Mouse (Mus musculus): ENCODE results near the gene Herc1.

Herc1 gene

GRCm38 (mm10) chr9:66520299-66520698, 170.0 kb downstream of the Herc1 start:
- no peak for DNase-seq (ENCODE audit: low read depth, low spot score)

- no peak for DNase-seq (ENCODE audit: low read depth, low spot score)
Measured at GRCm38 (mm10) chr9:66521595-66521994, 171.3 kb downstream of the Herc1 start.

DNA sequence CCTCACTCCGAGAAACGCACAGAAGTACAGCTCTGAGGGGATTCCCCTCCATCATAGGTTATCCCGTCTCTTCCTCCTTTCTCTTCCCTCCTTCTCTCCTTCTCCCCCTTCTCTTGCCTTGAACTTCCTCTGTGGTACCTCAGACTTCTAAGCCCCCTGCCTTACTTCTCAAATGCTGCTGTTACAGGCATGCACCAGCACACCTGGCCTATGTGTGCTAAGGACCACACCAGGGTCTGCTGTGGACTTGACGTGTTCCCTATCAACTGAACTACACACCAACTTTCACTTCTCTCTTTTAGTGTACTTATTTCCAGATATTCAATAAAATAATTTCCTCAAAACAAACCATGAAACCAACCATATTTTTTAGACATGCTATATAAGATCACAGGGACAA, 192.5 kb downstream of the Herc1 start:
- DNase-seq (ENCODE audit: low read depth, low spot score): no peak

All from ES-CJ7 (cell line).